Mouse (Mus musculus): Measurements from ENCODE around the gene Sertm1. TPM values are rescaled to one million over a fixed set of nuclear protein-coding genes. Genes with fewer than 3 reads are reported as not detected.

Sertm1 gene
- polyA plus RNA-seq (2017; shearing (Covaris generic)), result not detected

DNA sequence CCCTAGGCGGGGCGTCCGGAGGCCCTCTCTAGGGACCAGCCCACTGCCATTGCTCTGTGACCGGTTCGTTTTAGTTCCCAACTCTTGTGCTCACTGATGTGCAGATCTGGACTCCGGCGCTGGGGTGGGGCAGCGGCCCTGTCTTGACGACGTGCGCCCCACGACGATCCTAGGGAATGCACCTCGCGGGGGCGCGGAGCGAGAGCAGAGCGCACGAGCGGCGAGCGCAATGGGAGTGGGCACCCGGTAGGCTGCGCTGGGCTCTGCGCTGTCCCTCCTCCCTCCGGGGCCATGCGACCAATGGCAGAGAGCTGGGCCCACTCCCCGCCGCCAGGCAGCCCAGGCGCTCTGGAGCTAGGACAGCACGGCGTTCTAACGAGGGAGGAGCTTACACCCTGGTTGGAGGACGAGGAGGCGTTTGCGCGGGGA is at the start of gene Sertm1:
Gene Sertm1 (minus strand): TSS at position 245 of the 429 bp plus-strand sequence.

Other genes starting within 250 kb of the Sertm1 start
- gene Supt20, start 223.1 kb downstream of the Sertm1 start, polyA plus RNA-seq (2017; shearing (Covaris generic)), result 305 TPM
- gene Gm21958, start 201.5 kb downstream of the Sertm1 start, polyA plus RNA-seq (2017; shearing (Covaris generic)), result 3.5 TPM
- 214 TPM for gene Exosc8, start 180.5 kb downstream of the Sertm1 start, polyA plus RNA-seq (2017; shearing (Covaris generic))
- gene Alg5, start 180.3 kb downstream of the Sertm1 start, polyA plus RNA-seq (2017; shearing (Covaris generic)), result 96.5 TPM
- gene Smad9, start 160.3 kb downstream of the Sertm1 start, polyA plus RNA-seq (2017; shearing (Covaris generic)), result not detected
- gene Rfxap, start 108.1 kb downstream of the Sertm1 start, polyA plus RNA-seq (2017; shearing (Covaris generic)), result 9.4 TPM
- not detected for gene Ccna1, start 139.6 kb upstream of the Sertm1 start, polyA plus RNA-seq (2017; shearing (Covaris generic))
- gene Spg20, start 196.2 kb upstream of the Sertm1 start, polyA plus RNA-seq (2017; shearing (Covaris generic)), result 33.3 TPM
- gene Ccdc169, start 221.5 kb upstream of the Sertm1 start, polyA plus RNA-seq (2017; shearing (Covaris generic)), result 0.10 TPM

All from activated CD4-positive, CD25-positive, alpha-beta regulatory T cell, adult 9 weeks (primary cell).